Mouse (Mus musculus) CH12.LX (cell line): ENCODE results near the gene Zfp697. TPM values are rescaled to one million over a fixed set of nuclear protein-coding genes. Genes with fewer than 3 reads are reported as not detected.
"Not testable (repeated sequence)": the region's sequence is repeated elsewhere in the genome, so short reads cannot be mapped to it uniquely, and the experiment has no call there.

Source experiments
- DNase-seq: peaks from one replicate; pipeline ENCODE4 v3.0.0-alpha.2; 2013; ENCODE audit errors: extremely low read depth
- H3K27ac ChIP-seq: 2 replicates; pipeline ENCODE4 v1.5.1; 2012; ENCODE audit warnings: low read depth, mild to moderate bottlenecking, control low read depth, moderate library complexity; ENCODE audit not compliant: insufficient read depth
- H3K27me3 ChIP-seq: replicated peaks from 2 replicates; pipeline ENCODE3; 2012; ENCODE audit warnings: inconsistent platforms
- H3K36me3 ChIP-seq, 2 experiments: replicated peaks in 1 of 2; 2 replicates each; pipeline versions ENCODE3 to v1.6.1; 2012; ENCODE audit warnings: inconsistent platforms in 1 of 2, low read length in 1 of 2, mild to moderate bottlenecking in 1 of 2, mixed read lengths in 1 of 2, moderate library complexity in 1 of 2; ENCODE audit not compliant: control insufficient read depth in 1 of 2, insufficient read depth in 1 of 2
- H3K4me1 ChIP-seq, 2 experiments: 2 replicates each; pipeline ENCODE4 v1.6.1; 2012; ENCODE audit warnings: inconsistent platforms in 1 of 2, moderate library complexity in 1 of 2; ENCODE audit not compliant: insufficient read depth in 2 of 2, control insufficient read depth in 1 of 2
- H3K4me2 ChIP-seq: 2 replicates; pipeline ENCODE4 v1.6.1; 2012; ENCODE audit warnings: low read depth, mild to moderate bottlenecking, control low read depth; ENCODE audit not compliant: poor library complexity, insufficient read depth, severe bottlenecking
- H3K4me3 ChIP-seq, 3 experiments: fragments of 150-350 bp in 1 of 3; sonication (generic) in 1 of 3; replicated peaks in 1 of 3; 2 replicates each; pipeline versions ENCODE3 to v1.5.1; 2011 to 2012; ENCODE audit warnings: low read depth in 2 of 3, low read length in 2 of 3, mild to moderate bottlenecking in 2 of 3, moderate library complexity in 2 of 3, control low read depth in 1 of 3, improper control_type of control experiment in 1 of 3, inconsistent platforms in 1 of 3, mixed read lengths in 1 of 3; ENCODE audit not compliant: poor library complexity in 1 of 3
- H3K79me2 ChIP-seq: replicated peaks from 2 replicates; pipeline ENCODE4 v1.6.1; 2012; ENCODE audit warnings: mild to moderate bottlenecking, moderate library complexity; ENCODE audit not compliant: control insufficient read depth, poor library complexity, insufficient read depth, severe bottlenecking; ENCODE audit errors: extremely low read depth
- H3K9ac ChIP-seq: 2 replicates; pipeline ENCODE4 v1.6.1; 2012; ENCODE audit warnings: low read depth, mild to moderate bottlenecking, control low read depth, moderate library complexity; ENCODE audit not compliant: insufficient read depth
- H3K9me3 ChIP-seq: replicated peaks from 2 replicates; pipeline ENCODE3; 2012; ENCODE audit warnings: low read length, inconsistent platforms, mixed read lengths
- CHD1 ChIP-seq: IDR thresholded peaks from 2 replicates; pipeline ENCODE4 v1.6.1; 2012; ENCODE audit warnings: low read depth, low read length, improper control_type of control experiment, inconsistent platforms
- E2F4 ChIP-seq: IDR thresholded peaks from 2 replicates; pipeline ENCODE4 v1.6.1; 2011; ENCODE audit warnings: low read depth, low read length, improper control_type of control experiment; ENCODE audit not compliant: insufficient replicate concordance
- ETS1 ChIP-seq: conservative IDR thresholded peaks from 2 replicates; pipeline ENCODE4 v1.6.1; 2012; ENCODE audit warnings: low read depth, mild to moderate bottlenecking, inconsistent platforms, low read length, improper control_type of control experiment, moderate library complexity
- GABPA ChIP-seq: IDR thresholded peaks from 2 replicates; pipeline ENCODE4 v1.6.1; 2012; ENCODE audit warnings: low read depth, low read length, improper control_type of control experiment, inconsistent platforms; ENCODE audit not compliant: insufficient replicate concordance
- MYC ChIP-seq: IDR thresholded peaks from 2 replicates; pipeline ENCODE4 v1.6.1; 2011; ENCODE audit warnings: low read depth, mild to moderate bottlenecking, improper control_type of control experiment, low read length
- RCOR1 ChIP-seq: conservative IDR thresholded peaks from 2 replicates; pipeline ENCODE4 v1.6.1; 2012; ENCODE audit warnings: low read depth, mild to moderate bottlenecking, inconsistent platforms, low read length, improper control_type of control experiment
- SMC3 ChIP-seq: IDR thresholded peaks from 2 replicates; pipeline ENCODE4 v1.6.1; 2011; ENCODE audit warnings: low read depth, low read length, improper control_type of control experiment
- TBP ChIP-seq: conservative IDR thresholded peaks from 2 replicates; pipeline ENCODE4 v1.6.1; 2011; ENCODE audit warnings: low read depth, low read length, improper control_type of control experiment
- dilution Hi-C: fragments of 300-500 bp; cut with MboI; formaldehyde crosslinking; loops from 2 replicates; pipeline ENCODE4 v1.14.3; 2020; ENCODE audit warnings: low sequenced_read_pairs; ENCODE audit not compliant: extremely low pct_unique_long_range_greater_than_20kb, extremely low pct_ligation_motif_present
- in situ Hi-C: fragments of 300-500 bp; cut with MboI; formaldehyde crosslinking; loops from 3 replicates; pipeline ENCODE4 v1.14.3; 2019; ENCODE audit warnings: low sequenced_read_pairs, low pct_ligation_motif_present, low pct_unique_long_range_greater_than_20kb, mixed read lengths
- polyA plus RNA-seq: library from polyadenylated mRNA; unstranded; fragments of >175 nt; gene quantifications from 2 replicates; pipeline ENCODE4 v1.2.1, GENCODE M21; 2012; ENCODE audit warnings: low read depth; ENCODE audit not compliant: insufficient read length
- total RNA-seq, 2 experiments: library from RNA; depleted of rRNA; stranded (reverse); fragments of 300-350 nt in 1 of 2; fragments of >200 nt in 1 of 2; gene quantifications; 2 replicates each; pipeline ENCODE4 v1.2.3; 2012 to 2014

The Zfp697 gene
- total and polyA plus RNA-seq, 3 experiments = not detected

GRCm38 (mm10) chr3:98567717-98568116 is 185.5 kb downstream of the Zfp697 start:
- H3K9me3 ChIP-seq, H3K27me3 ChIP-seq, H3K4me3 ChIP-seq, dilution Hi-C loops, H3K27ac ChIP-seq, in situ Hi-C loops, H3K36me3 ChIP-seq, H3K4me2 ChIP-seq, DNase-seq, H3K79me2 ChIP-seq, H3K4me1 ChIP-seq, H3K9ac ChIP-seq: not testable (repeated sequence)

GRCm38 (mm10) chr3:98581024-98581423 is 198.8 kb downstream of the Zfp697 start:
- H3K36me3 ChIP-seq, H3K4me2 ChIP-seq, in situ Hi-C loops, H3K4me3 ChIP-seq, DNase-seq, H3K27ac ChIP-seq, H3K9me3 ChIP-seq, H3K4me1 ChIP-seq, H3K9ac ChIP-seq, H3K79me2 ChIP-seq, dilution Hi-C loops, H3K27me3 ChIP-seq: not testable (repeated sequence)

- H3K4me1 ChIP-seq, in situ Hi-C loops, H3K9ac ChIP-seq, H3K9me3 ChIP-seq, DNase-seq, H3K27ac ChIP-seq, H3K27me3 ChIP-seq, H3K4me2 ChIP-seq, dilution Hi-C loops, H3K36me3 ChIP-seq, H3K4me3 ChIP-seq, H3K79me2 ChIP-seq: not testable (repeated sequence)
These were observed 199.9 kb downstream of the Zfp697 start for GRCm38 (mm10) chr3:98582202-98582601.

GRCm38 (mm10) chr3:98582622-98583021 is 200.4 kb downstream of the Zfp697 start:
- H3K79me2 ChIP-seq, DNase-seq, H3K4me3 ChIP-seq, in situ Hi-C loops, dilution Hi-C loops, H3K9ac ChIP-seq, H3K4me1 ChIP-seq, H3K4me2 ChIP-seq, H3K27me3 ChIP-seq, H3K9me3 ChIP-seq, H3K27ac ChIP-seq, H3K36me3 ChIP-seq: not testable (repeated sequence)

- Histone ChIP-seq H3K4me2 (no peak overlapping the region), H3K4me1 (no peaks in the 10 kb centered on the region)
- TF ChIP-seq CHD1 (no peak), TBP (no peak), MYC (no peak), GABPA (no peak), ETS1 (no peak), RCOR1 (no peak), E2F4 (no peak), SMC3 (no peak)
These were observed 205.5 kb downstream of the Zfp697 start for GRCm38 (mm10) chr3:98587721-98588120.

More at GRCm38 (mm10) chr3:98587721-98588120, 205.5 kb downstream of the Zfp697 start:
- H3K4me3 ChIP-seq = no peak overlapping the region
- H3K9me3 ChIP-seq = no peaks in the 10 kb centered on the region
- in situ Hi-C loops (no loop called here), dilution Hi-C loops (no loop called here)
- no peaks in the 10 kb centered on the region for H3K36me3 ChIP-seq
- DNase-seq = no peak
- no peak overlapping the region for H3K27ac ChIP-seq
- H3K79me2 ChIP-seq = no peaks in the 10 kb centered on the region
- H3K9ac ChIP-seq = no peak overlapping the region
- H3K27me3 ChIP-seq = peaks cover 11% of the 10 kb centered on the region
